8 mouse cellular contexts compared by ENCODE assay signal in the genomic region with DNA sequence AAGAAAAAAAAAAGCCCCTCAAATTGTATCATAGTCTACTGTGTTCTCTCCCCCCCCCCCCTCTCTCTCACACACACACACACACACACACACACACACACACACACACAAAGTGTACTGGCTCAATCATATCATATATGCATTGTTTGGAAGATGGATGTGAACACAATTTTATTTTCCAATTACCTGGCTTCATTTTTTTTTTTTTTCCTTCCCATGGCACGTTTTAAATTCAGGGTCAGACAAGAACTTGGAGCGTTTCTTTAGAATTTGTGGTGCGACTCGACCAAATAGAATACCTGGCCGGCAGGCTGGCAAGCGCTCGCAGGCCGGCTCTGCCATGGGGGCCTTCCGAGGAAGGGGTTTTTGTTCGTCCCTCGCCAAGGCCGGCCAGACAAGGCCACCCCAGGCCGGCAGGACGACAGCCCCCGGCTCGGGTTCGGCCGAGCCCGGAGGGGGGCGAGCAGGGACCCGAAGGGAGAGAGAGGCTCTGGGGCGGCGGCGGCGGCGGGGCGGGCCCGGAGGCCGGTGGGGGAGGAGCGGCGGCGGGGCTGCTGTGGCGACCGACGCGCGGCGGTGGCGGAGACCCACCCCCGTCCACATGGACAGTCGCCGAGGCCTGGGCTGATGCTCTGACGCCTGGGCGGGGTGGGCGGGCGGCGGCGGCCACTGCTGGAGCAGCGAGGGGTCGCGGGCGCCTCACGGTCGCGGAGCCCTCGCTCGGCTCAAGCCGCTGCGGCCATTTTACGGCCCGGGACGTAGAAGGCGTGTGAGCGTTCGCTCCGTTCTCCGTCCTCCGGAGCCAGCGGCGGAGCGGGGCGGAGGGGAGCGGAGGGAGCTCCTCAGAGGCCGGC. TPM values are rescaled to one million over a fixed set of nuclear protein-coding genes. Genes with fewer than 3 reads are reported as not detected.
DNase-seq lines count a peak whose midpoint lies in the region; ATAC-seq and TF ChIP-seq lines count a peak whose summit lies in the region.

A gene (plus strand): TSS at position 537 of the 854 bp plus-strand sequence.

- peak within 1 kb of the TSS; percentile 92 for H3K4me3 ChIP-seq in cerebellum, adult 2 months (replicated peaks; ENCODE audit: insufficient read depth, low read depth, low read length)

- TF ChIP-seq CTCF in cerebellum, adult 2 months (IDR thresholded peaks at IDR 0.05; ENCODE audit: borderline replicate concordance, insufficient read depth, low read depth, low read length), result no peak

- 1% methylated on average over 72 of the region's 74 CpGs for WGBS in cerebellum, adult 2 months

- TF ChIP-seq POLR2A in cerebellum, adult 2 months (IDR thresholded peaks at IDR 0.05; ENCODE audit: borderline replicate concordance, insufficient read depth, low read length), result no peak

- peak; percentile 88 for DNase-seq in Muller cell, postnatal 12 days (ENCODE audit: inconsistent ontology term)
- peak; percentile 77 to 83 for DNase-seq in cerebellum, adult 2 months
- DNase-seq in layer of hippocampus, postnatal 10 days (ENCODE audit: low spot score in 2 of 2), result peak in 1 of 2 experiments; percentile 72
- peak; percentile 80 for DNase-seq in lung, postnatal 14 days
- DNase-seq in retina, embryonic 14.5 days (ENCODE audit: low spot score), result peak; percentile 79
- peak; percentile 86 for DNase-seq in thymus, postnatal 4 days

- H3K27ac ChIP-seq in cerebellum, adult 2 months (ENCODE audit: insufficient read depth, low read length), result peak within 1 kb of the TSS; percentile 97

- H3K27me3 ChIP-seq in cerebellum, adult 2 months (ENCODE audit: control insufficient read depth, insufficient read depth, low read length), result no peaks in the 10 kb centered on the region

- H3K4me1 ChIP-seq in cerebellum, adult 2 months (ENCODE audit: control insufficient read depth, insufficient read depth, low read length), result no peaks in the 10 kb centered on the region; the same call in 1 of the 2 replicates

- peak; percentile 72 for ATAC-seq in frontal cortex, adult (ENCODE audit: low TSS enrichment)
- peak; percentile 54 to 67 for ATAC-seq in hematopoietic stem cell, adult 5-6 weeks (replicated peaks in 1 of 2; ENCODE audit: insufficient read depth in 1 of 2, low FRiP score in 2 of 2, low TSS enrichment in 1 of 2, low read depth in 1 of 2, poor library complexity in 2 of 2, severe bottlenecking in 2 of 2)

RNA-seq across cellular contexts. Expression of the gene that starts here (rescaled TPM):
- 44.6 and 47.2 TPM in 2 replicates for polyA plus RNA-seq in cerebellum, adult 2 months (2012; rRNA removed)
- 270 and 300 TPM in 2 replicates for total RNA-seq in hematopoietic stem cell, adult 5-6 weeks (2017)
- 100 to 1,000 TPM; 106 to 111 TPM for total RNA-seq in layer of hippocampus, postnatal 10 days (2021)
